Mouse (Mus musculus): ENCODE results near the gene Ppp1r12b. TPM values are rescaled to one million over a fixed set of nuclear protein-coding genes. Genes with fewer than 3 reads are reported as not detected.

Ppp1r12b gene
- polyA plus RNA-seq (2015; fragmentation: Nextera tagmentation; extraction: Ambion mirVana) = 3.2 and 4.0 TPM in 2 replicates

DNA sequence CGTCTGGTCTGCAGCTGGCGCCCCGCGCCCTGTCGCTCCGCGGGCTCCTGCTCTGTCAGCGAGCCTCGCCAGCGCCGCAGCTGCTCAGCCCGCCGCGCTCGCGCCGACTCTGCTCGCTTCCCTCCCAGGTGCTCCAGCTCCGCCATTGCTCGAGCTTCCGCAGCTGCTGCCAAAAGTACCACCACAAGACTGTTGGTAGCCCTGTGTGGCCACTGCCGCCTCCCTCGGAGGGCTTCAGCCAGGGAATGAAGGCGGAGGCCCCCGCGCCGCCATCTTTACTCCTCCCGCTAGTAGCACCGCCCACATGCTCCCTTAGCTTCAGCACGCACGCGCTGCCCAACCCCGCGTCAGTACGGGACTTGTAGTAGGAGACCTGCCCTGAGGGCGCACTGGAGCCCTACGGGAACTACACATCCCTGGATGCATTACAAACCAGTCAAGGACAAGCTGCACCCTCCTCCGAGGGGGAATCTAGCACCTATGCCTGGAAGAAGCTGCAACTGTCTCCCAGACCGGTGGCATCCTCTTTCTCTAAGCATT, at the start of gene Ppp1r12b:
Gene Ppp1r12b, minus strand, starts transcription at position 306 of the 540 bp plus-strand sequence.

DNA sequence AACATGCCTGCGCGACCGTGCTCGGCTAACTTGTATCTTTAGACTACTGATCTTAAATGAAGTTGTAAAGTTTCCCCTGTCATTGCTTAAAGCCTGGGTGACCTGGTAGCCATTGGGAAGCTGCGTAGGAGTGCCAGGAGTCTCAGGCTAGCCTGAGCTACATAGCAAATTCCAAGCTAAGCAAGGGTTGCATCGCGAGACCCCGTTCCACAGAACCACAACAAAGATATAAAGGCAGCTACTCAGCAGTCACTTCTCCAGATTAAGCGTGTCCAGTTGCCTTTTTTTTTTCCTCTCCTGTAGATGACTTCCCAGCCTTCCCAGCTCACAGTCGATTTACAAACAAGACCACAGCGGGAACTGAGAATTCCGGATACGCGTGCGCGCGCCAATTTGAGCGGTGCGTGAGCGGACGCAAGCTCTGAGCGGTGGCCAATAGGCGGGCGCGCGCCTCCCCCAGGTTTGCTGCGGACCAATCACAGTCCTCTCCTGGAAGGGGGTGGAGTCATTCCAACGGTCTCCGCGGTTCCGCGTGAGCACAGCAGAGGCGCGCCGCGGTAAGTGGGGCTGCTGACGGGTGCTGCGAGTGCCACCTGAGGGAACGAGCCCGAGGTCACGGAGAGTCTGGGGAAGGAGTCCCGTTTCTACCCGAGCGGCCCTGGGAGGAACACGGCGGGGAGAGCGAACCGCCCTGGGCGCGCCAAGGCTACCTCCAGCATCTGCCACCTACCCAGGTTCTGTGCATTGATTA, 6.5 kb upstream of the Ppp1r12b start, which contains the start of gene Ube2t:
Gene Ube2t, plus strand, starts transcription at position 513 of the 751 bp plus-strand sequence.

Other genes with a start within 250 kb of the Ppp1r12b start
- gene Ube2t, start 6.6 kb upstream of the Ppp1r12b start, polyA plus RNA-seq (2015; fragmentation: Nextera tagmentation; extraction: Ambion mirVana) = 42.0 and 51.0 TPM in 2 replicates
- gene Lgr6, start 149.3 kb upstream of the Ppp1r12b start, polyA plus RNA-seq (2015; fragmentation: Nextera tagmentation; extraction: Ambion mirVana) = 6.3 and 8.7 TPM in 2 replicates
- 26.3 and 26.9 TPM in 2 replicates for gene Ptpn7, start 176.8 kb upstream of the Ppp1r12b start, polyA plus RNA-seq (2015; fragmentation: Nextera tagmentation; extraction: Ambion mirVana)
- gene Arl8a, start 190.9 kb upstream of the Ppp1r12b start, polyA plus RNA-seq (2015; fragmentation: Nextera tagmentation; extraction: Ambion mirVana) = 17.4 and 25.4 TPM in 2 replicates
- gene Gpr37l1, start 211.7 kb upstream of the Ppp1r12b start, polyA plus RNA-seq (2015; fragmentation: Nextera tagmentation; extraction: Ambion mirVana) = not detected in 2 replicates

Data from spleen, postnatal 0 days (tissue).